27 mouse cellular contexts compared by ENCODE assay signal in the genomic region with DNA sequence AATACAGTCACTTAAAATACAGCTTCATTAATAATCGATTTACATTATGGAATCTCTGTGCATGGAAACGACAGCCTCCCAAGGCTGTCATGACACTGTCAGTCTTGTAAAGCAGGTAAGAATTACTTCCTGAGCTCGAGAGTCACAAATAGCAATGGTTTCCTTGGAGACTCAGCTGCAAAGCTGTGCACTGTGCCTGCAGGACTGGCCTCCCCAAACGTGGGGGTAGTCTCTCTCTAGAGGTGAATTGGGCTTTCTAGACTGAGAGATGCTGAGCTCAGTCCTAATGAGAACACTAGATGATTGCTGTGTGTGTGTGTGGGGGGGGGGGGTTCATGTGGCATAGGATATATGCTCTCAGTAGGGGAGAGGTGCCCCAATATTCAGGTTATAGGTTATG.
DNase-seq lines count a peak whose midpoint lies in the region; ATAC-seq lines count a peak whose summit lies in the region.
"Had no signal": no experiment of that assay in that cellular context is flagged by ENCODE, and none has a peak within 500 bp of the region (broad histone marks: within the 10 kb centered on the region; RNA-seq: fewer than 3 reads in every experiment).

No protein-coding gene starts in this region.

- no peaks in the 10 kb centered on the region; the same call in 1 of the 2 replicates for H3K27me3 ChIP-seq in midbrain, embryonic 11.5 days (ENCODE audit: control insufficient read depth, insufficient read depth, low read length)
- H3K27me3 ChIP-seq in midbrain, embryonic 10.5 days (ENCODE audit: low read depth, poor library complexity, severe bottlenecking), result peaks cover 39% of the 10 kb centered on the region
- H3K27me3 ChIP-seq in forebrain, embryonic 15.5 days, result no peaks in the 10 kb centered on the region
- peaks cover 23% of the 10 kb centered on the region for H3K27me3 ChIP-seq in midbrain, embryonic 14.5 days (ENCODE audit: control insufficient read depth, insufficient read depth, low read length)
- H3K27me3 ChIP-seq: embryonic facial prominence, embryonic 15.5 days; heart, embryonic 12.5 days; limb, embryonic 12.5 days; liver, embryonic 15.5 days; lung, embryonic 15.5 days had no signal

- WGBS in midbrain, embryonic 11.5 days, result 38% methylated on average over 4 of the region's 4 CpGs
- WGBS in midbrain, embryonic 10.5 days, result 40% methylated on average over 4 of the region's 4 CpGs
- WGBS in forebrain, embryonic 15.5 days, result 27% methylated on average over 4 of the region's 4 CpGs
- 27% methylated on average over 4 of the region's 4 CpGs for WGBS in midbrain, embryonic 14.5 days

- DNase-seq in midbrain, embryonic 11.5 days (ENCODE audit: low spot score, missing footprints), result no peak
- no peak for DNase-seq in midbrain, embryonic 10.5 days (ENCODE audit: low spot score)
- peak; percentile 46 for DNase-seq in midbrain, embryonic 14.5 days
- DNase-seq in adrenal gland, postnatal 10 days, result no peak
- no peak for DNase-seq in lung, adult 18-20 months
- DNase-seq: adrenal gland, postnatal 36 days; B cell, adult 2 months; cerebellum, adult 8-10 months; cerebellum, postnatal 25 days; gastrocnemius, adult 2 months; heart, adult 2 months; heart, postnatal 4 days; kidney, adult 11 months; kidney, postnatal 25 days; thymus, adult 2 months; thymus, postnatal 36 days had no signal

- no peaks in the 10 kb centered on the region; the same call in 1 of the 2 replicates for H3K4me1 ChIP-seq in midbrain, embryonic 11.5 days (ENCODE audit: control insufficient read depth, insufficient read depth, low read length)
- H3K4me1 ChIP-seq in midbrain, embryonic 10.5 days, result peaks cover 19% of the 10 kb centered on the region
- H3K4me1 ChIP-seq in forebrain, embryonic 15.5 days, result no peaks in the 10 kb centered on the region
- H3K4me1 ChIP-seq in midbrain, embryonic 14.5 days (ENCODE audit: control insufficient read depth, insufficient read depth, low read length), result no peaks in the 10 kb centered on the region
- H3K4me1 ChIP-seq: embryonic facial prominence, embryonic 10.5 days; embryonic facial prominence, embryonic 15.5 days; heart, embryonic 12.5 days; limb, embryonic 12.5 days; liver, embryonic 15.5 days; lung, embryonic 15.5 days; neural tube, embryonic 15.5 days had no signal

- H3K4me2 ChIP-seq in midbrain, embryonic 11.5 days, result no peak overlapping the region
- no peak overlapping the region for H3K4me2 ChIP-seq in forebrain, embryonic 15.5 days (replicated peaks)
- no peak overlapping the region for H3K4me2 ChIP-seq in midbrain, embryonic 14.5 days (ENCODE audit: low read length)
- H3K4me2 ChIP-seq: embryonic facial prominence, embryonic 15.5 days; heart, embryonic 12.5 days; hindbrain, embryonic 14.5 days; limb, embryonic 12.5 days; liver, embryonic 15.5 days; lung, embryonic 15.5 days; neural tube, embryonic 15.5 days had no signal

- no peaks in the 10 kb centered on the region for H3K9me3 ChIP-seq in midbrain, embryonic 11.5 days (ENCODE audit: control insufficient read depth, low read length)
- no peaks in the 10 kb centered on the region for H3K9me3 ChIP-seq in midbrain, embryonic 10.5 days (replicated peaks)
- no peaks in the 10 kb centered on the region for H3K9me3 ChIP-seq in forebrain, embryonic 15.5 days
- peaks cover 6% of the 10 kb centered on the region; the same call in 1 of the 2 replicates for H3K9me3 ChIP-seq in midbrain, embryonic 14.5 days (ENCODE audit: control insufficient read depth, low read length)
- H3K9me3 ChIP-seq: embryonic facial prominence, embryonic 10.5 days; embryonic facial prominence, embryonic 15.5 days; heart, embryonic 12.5 days; limb, embryonic 12.5 days; liver, embryonic 15.5 days; lung, embryonic 15.5 days; neural tube, embryonic 15.5 days had no signal

- no peak overlapping the region for H3K9ac ChIP-seq in midbrain, embryonic 11.5 days (ENCODE audit: low read length)
- no peak overlapping the region for H3K9ac ChIP-seq in forebrain, embryonic 15.5 days (replicated peaks)
- H3K9ac ChIP-seq in midbrain, embryonic 14.5 days (replicated peaks; ENCODE audit: low read length), result no peak overlapping the region
- H3K9ac ChIP-seq: embryonic facial prominence, embryonic 15.5 days; heart, embryonic 12.5 days; hindbrain, embryonic 14.5 days; limb, embryonic 12.5 days; liver, embryonic 15.5 days; lung, embryonic 15.5 days; neural tube, embryonic 15.5 days had no signal

- no peak overlapping the region for H3K4me3 ChIP-seq in midbrain, embryonic 11.5 days (ENCODE audit: low read depth, low read length)
- no peak overlapping the region for H3K4me3 ChIP-seq in midbrain, embryonic 10.5 days
- H3K4me3 ChIP-seq in forebrain, embryonic 15.5 days, result no peak overlapping the region
- H3K4me3 ChIP-seq in midbrain, embryonic 14.5 days (replicated peaks; ENCODE audit: low read depth, low read length), result no peak overlapping the region
- H3K4me3 ChIP-seq: embryonic facial prominence, embryonic 10.5 days; embryonic facial prominence, embryonic 15.5 days; gastrocnemius, adult 2 months; heart, adult 2 months; heart, embryonic 12.5 days; left cerebral cortex, adult 2 months; limb, embryonic 12.5 days; liver, embryonic 15.5 days; lung, embryonic 15.5 days; neural tube, embryonic 15.5 days had no signal

- no peaks in the 10 kb centered on the region for H3K36me3 ChIP-seq in midbrain, embryonic 11.5 days (ENCODE audit: control insufficient read depth, insufficient read depth, low read length)
- no peaks in the 10 kb centered on the region for H3K36me3 ChIP-seq in midbrain, embryonic 10.5 days
- H3K36me3 ChIP-seq in forebrain, embryonic 15.5 days, result no peaks in the 10 kb centered on the region
- H3K36me3 ChIP-seq in midbrain, embryonic 14.5 days (ENCODE audit: control insufficient read depth, insufficient read depth, low read length), result no peaks in the 10 kb centered on the region
- H3K36me3 ChIP-seq: embryonic facial prominence, embryonic 10.5 days; embryonic facial prominence, embryonic 15.5 days; heart, embryonic 12.5 days; limb, embryonic 12.5 days; liver, embryonic 15.5 days; lung, embryonic 15.5 days; neural tube, embryonic 15.5 days had no signal

- H3K27ac ChIP-seq in midbrain, embryonic 11.5 days (ENCODE audit: low read depth, low read length), result no peak overlapping the region
- no peak overlapping the region for H3K27ac ChIP-seq in midbrain, embryonic 10.5 days (replicated peaks)
- no peak overlapping the region for H3K27ac ChIP-seq in forebrain, embryonic 15.5 days (replicated peaks)
- H3K27ac ChIP-seq in midbrain, embryonic 14.5 days (replicated peaks; ENCODE audit: low read depth, low read length), result no peak overlapping the region
- H3K27ac ChIP-seq: embryonic facial prominence, embryonic 10.5 days; embryonic facial prominence, embryonic 15.5 days; gastrocnemius, adult 2 months; heart, adult 2 months; hindbrain, embryonic 14.5 days; left cerebral cortex, adult 2 months; limb, embryonic 12.5 days; liver, embryonic 15.5 days; lung, embryonic 15.5 days; neural tube, embryonic 15.5 days had no signal

- peak; percentile 48; the same call in 1 of the 2 replicates for ATAC-seq in midbrain, embryonic 11.5 days (ENCODE audit: low FRiP score)
- 0 out of 2 replicates have a peak, but pooled peaks have one; percentile 46 for ATAC-seq in forebrain, embryonic 15.5 days (replicated peaks)
- ATAC-seq in midbrain, embryonic 14.5 days (ENCODE audit: low FRiP score, low TSS enrichment), result no peak
- ATAC-seq: inflammation-experienced regulatory T-cells, adult 6 months had no signal
